Mouse (Mus musculus) left cerebral cortex, postnatal 4 days (tissue): ENCODE results near the gene Amfr. TPM values are rescaled to one million over a fixed set of nuclear protein-coding genes. Genes with fewer than 3 reads are reported as not detected.
A peak's percentile ranks its signal among the peaks of the same experiment; 100 is the strongest.

Source experiments
- DNase-seq: peaks from one replicate; pipeline ENCODE4 v3.0.0-alpha.2; 2022
- intact Hi-C: fragments of 180-260 bp; cut with DNase I; formaldehyde crosslinking; loops from one replicate; pipeline ENCODE4 v1.15.1; 2025
- total RNA-seq, 2 experiments: library from RNA; stranded (reverse); gene quantifications; 2 replicates each; pipeline ENCODE4 v1.2.3; 2021

Amfr gene
- total RNA-seq, 2 experiments from 2014 or later = 111 to 113 TPM

DNA sequence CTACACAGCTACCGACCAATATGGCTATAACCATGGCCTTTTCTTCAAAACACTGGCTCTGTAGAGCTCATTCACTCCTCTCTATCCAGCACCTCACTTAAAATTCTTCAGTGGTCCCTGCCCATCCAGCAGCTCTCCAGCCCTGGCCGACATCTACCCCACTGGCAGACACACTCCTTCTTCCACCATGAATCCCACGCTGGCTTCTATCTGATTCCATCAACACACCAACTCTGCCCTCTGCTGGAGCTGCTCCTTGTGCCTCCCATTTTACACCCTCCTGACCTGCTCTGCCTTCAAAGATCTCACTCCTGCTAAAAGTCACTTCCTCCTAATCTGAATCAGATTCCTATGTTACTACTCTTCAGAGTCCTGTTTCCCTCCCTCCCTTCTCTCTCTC is 28.8 kb downstream of the Amfr start:
- intact Hi-C loops = no loop called here
- peak; percentile 36 for DNase-seq

DNA sequence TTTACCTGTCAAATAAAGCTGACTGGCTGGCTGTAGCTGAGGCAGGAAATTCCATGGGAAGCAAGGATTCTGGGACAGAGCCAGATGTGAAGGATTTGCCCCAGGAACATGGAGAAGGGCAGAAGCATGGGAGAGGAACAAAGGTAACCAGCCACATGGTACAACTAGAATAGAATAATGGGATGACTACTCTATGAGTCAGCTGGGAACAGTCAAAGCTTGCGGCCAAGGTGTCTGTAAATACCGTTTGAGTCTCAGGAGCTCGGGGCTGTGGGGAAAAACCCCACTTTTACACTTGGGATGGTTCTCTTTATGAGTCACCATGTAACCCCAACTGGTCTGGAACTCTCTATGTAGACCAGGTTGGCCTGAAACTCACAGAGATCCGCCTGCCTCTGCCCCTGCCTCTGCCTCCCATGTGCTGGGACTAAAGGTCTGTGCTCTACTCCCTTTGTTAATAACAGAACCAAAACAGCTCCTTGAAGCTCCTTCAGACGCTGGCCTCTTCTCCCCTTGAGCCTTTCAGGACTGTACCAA is 30.9 kb downstream of the Amfr start:
- intact Hi-C loops = no loop called here

DNA sequence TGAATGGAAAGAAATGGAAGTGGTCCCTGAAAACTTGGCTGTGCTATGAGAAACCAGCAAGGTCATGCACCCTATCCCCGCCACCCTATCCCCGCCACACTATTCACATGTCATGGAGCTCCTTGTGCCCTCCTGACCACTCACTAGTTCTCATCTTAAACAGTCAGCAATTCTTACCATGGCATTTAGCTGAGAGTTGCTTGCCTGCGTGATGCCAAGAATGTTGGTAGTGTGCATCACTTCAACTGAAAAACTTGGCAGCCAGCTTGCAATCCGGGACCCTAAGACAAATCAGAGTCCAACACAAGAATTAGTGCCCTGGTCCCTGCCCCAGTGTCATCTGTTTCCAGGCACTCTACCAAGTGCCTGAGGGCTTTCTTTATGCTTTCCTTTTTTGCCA is 32.5 kb downstream of the Amfr start:
- intact Hi-C loops = no loop called here

More for the DNA sequence above, 30.9 kb downstream of the Amfr start:
- DNase-seq = no peak

DNA sequence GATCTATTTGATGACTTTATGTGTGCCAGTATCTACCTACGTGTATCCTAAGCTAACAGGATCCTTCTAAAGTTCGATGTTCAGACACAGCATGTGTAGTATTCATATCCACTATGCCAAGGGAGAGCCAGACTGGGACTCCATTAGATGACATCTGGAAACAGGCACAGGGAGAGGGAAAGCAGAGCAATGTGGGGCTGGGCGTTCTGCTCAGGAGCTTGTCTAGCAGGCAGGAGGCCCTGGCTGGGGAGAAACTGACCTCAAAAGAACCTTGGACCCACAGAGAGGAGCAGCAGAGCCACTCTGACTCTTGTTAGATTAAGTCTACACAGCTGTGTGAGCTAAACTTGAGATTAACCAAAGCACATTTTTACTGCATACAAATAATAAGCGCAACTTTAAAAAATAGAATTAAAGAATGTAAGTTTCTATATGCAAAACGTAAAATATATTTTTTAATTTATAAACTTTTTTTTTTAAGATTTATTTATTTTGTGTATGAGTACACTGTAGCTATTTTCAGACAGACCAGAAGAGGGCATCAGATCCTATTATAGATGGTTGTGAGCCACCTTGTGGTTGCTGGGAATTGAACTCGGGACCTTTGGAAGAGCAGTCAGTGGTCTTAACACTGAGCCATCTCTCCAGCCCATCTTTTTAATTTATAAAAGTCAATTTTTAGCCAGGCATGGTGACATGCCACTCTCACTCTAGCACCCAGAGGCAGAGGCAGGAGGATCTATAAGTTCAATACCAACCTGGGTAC is 36.0 kb downstream of the Amfr start:
- DNase-seq = no peak

More for the DNA sequence above, 32.5 kb downstream of the Amfr start:
- DNase-seq = no peak

DNA sequence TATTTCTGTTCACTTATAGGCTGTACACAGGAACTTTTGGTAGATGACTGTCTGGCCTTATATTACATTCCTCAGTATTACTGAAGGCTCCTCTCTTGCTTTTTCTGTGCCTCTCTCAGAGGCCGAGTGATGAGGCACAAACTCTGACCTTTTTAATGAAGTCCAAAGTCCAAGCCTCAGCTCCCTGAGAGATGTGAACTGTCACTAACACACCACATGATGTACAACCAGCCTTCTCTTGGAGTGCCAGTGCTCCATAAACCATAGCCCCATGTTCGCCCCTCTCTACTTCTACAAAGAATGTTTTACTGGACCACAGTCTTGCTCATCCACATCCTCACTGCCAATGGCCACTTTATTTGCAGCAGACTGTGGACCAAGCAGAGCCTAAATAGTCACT is 37.3 kb downstream of the Amfr start:
- DNase-seq = no peak
- intact Hi-C loops = no loop called here

More for the DNA sequence above, 36.0 kb downstream of the Amfr start:
- intact Hi-C loops = no loop called here

DNA sequence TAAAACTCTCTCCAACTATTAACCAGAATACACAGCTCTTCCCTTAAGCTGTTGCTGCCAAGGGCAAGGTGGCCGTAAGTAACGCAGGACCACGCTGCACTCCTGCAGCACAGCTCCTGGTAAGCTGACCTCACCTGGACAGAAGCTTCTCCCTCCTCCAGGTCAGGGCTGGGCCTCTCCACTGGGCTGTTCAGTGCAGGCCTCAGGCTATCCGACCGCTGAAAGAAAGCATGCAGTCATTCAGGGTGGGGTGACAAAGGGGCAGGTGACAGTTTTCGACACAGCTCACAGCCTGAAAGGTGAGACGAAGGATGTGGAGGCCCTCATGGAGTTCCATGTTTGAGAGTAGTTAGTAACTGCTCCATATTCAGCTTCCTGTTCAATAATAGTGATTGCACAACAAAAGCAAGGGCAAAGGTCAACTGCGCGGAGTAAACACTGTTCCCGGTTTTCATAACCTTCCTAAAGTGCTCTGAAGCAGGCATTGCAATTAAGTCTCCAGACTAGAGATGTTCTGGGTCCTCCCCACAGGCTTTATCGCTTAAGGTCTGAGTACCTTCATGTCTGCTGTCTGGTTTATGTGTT is 37.9 kb downstream of the Amfr start:
- no peak for DNase-seq
- intact Hi-C loops = no loop called here

DNA sequence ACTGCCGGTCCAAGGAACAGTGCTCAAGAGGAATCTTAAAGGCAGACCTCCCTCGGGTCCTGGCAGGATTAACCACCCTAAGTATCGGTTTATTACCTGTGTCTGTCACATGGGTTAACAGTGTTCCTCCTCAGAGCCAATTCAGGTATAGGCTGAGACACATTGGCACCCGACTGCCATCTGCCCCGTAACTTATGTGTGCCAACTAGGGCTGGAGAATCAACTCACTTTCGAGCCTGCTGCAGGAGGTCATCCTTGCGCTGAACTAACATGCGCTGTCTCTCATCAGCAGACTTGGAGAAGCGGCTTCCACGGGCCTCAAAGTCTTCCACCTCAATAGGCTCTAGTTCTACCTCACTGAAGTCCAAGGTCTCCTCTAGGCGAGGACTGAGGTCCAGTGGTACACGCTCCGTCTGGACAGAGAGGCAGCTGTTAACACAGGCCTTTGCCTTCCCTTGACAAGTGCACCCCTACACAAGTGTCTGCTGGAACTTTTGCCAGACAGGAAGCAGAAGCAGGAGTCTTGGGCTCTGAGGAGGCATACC is 38.7 kb downstream of the Amfr start:
- intact Hi-C loops = no loop called here
- no peak for DNase-seq

DNA sequence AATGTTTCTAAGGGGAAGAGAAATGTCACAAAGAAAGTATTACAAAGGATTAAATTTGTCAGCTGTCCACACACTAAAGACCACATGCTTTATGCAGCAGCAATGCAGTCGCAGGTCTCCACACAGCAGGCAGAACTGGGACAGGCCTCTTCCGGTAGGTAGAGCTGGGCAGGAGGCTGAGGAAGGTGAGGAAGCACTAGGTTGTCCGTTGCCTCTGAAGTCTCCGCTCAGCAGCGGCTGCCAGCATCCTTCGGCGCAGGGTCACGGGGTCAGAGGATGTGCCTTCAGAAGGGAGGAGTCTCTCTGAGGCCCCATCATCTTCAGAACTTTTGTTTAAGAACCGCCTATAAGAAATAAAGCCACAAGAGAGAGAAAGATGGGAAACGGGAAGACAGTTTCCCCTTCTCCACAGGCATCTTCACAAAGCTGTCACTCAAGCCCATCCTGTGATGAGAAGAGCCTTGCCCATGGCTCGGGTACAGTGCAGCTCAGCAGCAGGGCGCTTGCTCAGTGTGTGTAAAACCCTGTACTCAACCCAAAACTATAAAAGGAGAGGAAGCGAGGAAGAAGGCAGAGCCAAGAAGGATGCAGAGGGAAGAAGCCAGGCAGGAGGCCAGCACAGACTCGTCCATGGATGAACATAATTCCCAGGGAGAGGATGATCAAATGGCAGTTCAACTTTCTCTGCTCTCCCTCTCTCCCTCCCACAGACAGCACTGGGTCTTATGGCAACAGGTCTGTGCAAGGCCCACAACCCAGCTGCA is 39.5 kb downstream of the Amfr start:
- intact Hi-C loops = no loop called here
- DNase-seq = no peak

DNA sequence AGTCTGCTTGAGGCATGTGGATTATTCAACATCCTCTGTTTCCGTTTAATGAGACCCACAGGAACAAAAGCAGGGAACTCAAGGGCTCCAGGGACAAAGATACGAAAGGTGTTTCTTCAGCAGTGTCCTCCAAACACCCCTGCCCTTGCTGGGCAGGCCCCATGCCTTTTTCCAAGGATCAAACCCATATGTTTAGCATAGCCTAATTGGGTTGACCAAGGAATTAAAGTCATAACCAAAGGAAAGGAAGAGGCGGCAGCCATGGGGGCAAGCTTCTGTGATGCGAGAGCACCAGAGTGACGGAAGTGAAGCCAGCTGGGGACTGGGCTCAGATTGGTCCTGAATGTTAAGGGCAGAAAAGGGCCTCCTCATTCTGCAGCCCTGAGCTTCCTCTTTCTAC is 40.4 kb downstream of the Amfr start:
- intact Hi-C loops = no loop called here
- no peak for DNase-seq

DNA sequence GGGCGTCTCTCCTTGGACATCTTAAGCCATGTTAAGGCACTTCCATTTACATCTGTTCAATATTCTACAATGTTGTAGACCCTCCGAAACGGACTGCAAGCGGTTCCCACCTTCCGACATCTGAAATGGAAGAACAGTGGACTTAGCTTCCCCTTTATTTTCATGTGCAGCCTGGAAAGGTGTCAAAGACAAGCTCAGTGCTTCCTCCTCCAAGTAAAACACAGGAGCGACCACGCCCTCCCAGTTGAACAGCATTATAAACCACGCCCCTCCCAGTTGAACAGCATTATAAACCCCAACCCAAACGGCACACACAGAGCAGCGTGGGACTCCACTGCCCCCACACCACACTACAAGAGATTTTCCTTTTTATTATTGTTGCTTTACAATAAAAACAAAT is 41.2 kb downstream of the Amfr start:
- intact Hi-C loops = no loop called here
- DNase-seq = no peak

DNA sequence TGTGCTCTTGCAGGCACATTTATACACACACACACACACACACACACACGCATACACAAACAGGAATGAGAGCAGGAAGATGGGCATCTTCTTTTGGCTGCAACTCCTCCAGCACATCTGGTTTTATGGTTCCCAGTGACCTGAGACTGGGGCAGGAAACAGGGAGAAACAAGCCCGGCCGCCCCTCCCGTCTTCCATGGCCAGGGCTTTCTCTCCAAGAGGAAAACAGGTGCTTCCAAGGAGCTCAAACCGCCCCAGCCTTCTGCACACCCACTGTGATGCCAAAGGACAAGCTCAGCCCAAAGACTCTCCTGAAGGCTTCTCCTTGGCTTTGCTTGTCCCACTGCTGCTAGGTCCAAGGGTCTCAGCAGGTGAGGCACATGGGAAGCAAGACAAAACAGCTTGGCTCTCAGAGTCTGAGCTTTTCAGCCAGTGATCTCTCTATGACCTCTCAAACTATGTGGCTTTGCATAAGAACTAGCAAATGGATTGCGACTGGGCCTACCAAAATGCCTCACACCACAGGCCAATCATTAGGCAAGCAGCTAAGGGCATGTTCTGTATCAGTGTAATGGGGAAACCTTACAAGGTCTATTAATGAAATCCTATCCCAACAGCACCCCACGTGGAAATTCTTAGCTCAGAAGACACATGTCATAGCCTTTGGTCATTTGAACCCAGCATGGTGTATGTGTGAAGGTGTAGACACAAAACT is 42.9 kb downstream of the Amfr start:
- no peak for DNase-seq
- intact Hi-C loops = no loop called here

DNA sequence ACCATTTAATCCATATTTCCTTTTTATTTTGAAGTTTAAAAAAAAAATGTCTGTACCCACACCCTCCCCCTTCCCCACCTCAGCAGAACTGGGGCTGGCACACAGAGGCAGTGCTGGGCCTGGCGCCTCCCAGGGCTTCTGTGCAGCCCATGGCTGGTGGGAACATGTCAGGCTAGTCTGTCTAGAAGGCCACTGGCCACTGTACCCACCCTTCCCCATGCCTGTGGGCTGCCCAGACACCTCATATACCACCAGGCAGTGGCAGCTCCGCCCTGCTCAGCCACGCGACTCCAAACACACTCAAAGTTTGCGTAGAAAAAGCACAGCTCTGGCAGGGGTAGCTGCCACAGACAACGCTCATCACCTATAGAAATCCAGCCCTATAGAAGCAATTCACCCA is 44.3 kb downstream of the Amfr start:
- intact Hi-C loops = no loop called here
- no peak for DNase-seq

DNA sequence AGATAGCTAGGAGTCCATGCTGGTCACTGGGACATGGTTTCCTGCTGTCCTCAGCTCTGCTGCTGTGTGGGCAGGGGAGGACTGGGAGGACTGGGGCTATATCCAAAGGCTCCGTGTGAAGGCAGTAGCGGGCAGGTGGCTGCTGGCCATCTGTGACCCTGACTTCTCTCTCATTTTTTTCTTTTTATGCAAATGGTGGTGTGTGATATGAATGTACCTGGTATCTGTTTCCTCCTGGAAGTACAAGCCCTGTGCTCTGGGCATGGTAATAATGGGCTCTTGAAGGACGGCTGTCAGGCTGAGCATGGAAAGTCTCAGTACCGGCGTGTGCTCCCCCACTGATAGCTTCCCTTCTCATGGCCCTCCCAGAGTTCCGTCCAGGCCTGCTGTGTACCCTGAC is 51.7 kb downstream of the Amfr start:
- intact Hi-C loops = no loop called here
- DNase-seq = no peak

DNA sequence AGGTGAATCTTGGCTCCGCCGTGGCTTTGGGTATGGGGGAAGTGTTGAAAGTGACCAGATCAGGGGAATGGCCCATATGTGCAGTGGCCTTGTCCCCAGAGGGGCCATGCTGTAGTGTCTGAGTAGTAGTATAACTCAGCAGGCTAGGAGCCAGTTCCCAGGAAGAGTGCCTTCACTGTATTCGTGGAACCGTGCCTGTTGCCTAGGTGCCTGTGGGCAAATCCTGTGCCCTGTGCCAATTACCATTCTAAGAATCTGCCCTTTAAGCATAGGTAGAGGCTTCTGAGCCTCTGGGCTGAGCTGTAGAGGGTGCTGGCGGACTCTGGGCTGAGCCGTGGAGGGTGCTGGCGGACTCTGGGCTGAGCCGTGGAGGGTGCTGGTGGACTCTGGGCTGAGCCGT is 54.2 kb downstream of the Amfr start:
- intact Hi-C loops = no loop called here
- no peak for DNase-seq

DNA sequence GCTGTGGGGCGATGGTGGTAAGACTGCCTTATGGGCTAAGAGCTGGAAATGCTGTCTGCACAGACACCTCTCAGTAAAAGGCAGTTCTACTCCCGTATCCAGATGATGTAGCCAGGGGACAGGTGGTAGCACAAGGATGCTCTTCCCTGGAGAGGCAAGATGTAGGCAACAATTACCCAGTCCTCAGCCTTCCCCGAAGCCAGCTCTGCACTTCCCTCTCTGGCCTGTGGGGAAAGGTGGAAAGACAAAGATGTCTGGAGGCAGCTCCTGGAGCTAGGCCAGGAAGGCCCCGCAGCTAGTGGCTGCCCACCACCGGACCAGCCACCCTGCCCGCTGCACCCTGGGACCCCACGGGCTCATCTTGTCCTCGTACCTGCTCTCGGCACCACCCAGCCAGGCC is 60.1 kb downstream of the Amfr start:
- intact Hi-C loops = no loop called here
- DNase-seq = no peak

DNA sequence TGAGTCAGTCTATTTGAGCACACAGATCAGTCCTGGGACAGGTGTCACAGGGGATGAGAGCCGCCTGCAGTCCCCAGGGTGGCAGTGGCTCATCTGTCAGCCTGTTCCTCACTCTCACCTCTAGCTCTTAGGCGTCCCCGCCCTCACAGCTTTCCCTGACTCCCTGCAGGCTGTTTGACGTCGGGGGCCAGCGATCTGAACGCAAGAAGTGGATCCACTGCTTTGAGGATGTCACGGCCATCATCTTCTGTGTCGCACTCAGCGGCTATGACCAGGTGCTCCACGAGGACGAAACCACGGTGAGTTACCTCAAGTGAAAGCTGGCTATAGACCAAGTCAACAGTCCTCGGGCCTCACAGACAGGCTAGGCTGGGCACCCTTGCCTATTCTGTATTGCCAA is 62.5 kb downstream of the Amfr start:
- no peak for DNase-seq
- intact Hi-C loops = no loop called here

DNA sequence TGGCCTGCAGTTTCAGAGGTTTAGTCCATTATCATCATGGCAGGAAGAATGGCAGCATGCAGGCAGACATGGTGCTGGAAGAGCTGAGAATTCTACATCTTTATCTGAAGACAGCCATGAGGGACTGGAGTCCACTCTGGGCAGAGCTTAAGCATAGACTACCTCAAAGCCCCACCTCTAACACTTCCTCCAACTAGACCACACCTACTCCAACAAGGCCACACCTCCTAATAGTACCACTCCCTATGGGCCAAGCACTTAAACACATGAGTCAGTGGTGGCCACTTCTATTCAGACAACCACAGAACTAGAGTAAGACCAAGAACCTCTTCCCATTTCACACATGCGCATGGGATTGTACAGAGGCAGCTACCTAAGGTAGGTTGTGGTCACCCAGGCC is 66.2 kb downstream of the Amfr start:
- no peak for DNase-seq
- intact Hi-C loops = no loop called here

DNA sequence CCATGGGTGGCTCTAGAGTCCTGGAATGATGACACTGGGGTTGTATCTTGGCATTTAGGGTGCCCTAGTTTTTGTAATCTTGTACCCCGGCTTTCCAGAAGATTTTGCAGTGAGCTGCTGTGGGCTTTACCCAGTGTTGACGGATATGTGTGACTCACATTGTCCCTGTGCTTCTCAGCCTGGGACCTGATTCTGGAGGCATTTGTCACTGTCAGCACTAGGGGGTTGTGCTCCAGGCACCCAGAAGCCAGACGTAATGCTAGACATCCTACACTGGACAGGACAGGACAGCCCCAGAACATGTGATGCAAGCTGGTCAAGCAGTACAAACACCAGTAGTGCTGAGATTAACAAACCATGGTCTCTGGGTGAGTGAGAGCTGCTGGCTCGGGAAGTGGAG is 66.9 kb downstream of the Amfr start:
- DNase-seq = no peak

DNA sequence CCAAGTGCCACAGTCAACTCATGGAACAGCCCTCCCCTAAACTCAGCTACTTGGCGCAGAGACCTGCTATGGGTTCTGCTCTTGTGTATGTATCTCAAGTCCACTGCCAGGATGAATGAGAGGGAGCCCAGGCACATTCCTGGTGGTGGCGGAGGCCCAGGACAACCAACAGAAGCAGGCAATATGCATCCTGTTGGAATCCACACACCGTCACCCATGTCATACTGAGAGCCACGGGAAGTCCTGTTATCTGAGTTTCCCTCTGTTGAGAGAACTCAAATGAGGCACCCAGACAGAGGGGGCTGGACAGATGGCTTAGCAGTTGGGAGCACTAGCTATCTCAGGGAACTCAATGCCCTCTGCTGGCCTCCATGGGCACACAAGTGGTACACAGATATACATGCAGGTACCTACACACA is 71.0 kb downstream of the Amfr start:
- intact Hi-C loops = no loop called here

More for the DNA sequence above, 66.9 kb downstream of the Amfr start:
- intact Hi-C loops = no loop called here

DNA sequence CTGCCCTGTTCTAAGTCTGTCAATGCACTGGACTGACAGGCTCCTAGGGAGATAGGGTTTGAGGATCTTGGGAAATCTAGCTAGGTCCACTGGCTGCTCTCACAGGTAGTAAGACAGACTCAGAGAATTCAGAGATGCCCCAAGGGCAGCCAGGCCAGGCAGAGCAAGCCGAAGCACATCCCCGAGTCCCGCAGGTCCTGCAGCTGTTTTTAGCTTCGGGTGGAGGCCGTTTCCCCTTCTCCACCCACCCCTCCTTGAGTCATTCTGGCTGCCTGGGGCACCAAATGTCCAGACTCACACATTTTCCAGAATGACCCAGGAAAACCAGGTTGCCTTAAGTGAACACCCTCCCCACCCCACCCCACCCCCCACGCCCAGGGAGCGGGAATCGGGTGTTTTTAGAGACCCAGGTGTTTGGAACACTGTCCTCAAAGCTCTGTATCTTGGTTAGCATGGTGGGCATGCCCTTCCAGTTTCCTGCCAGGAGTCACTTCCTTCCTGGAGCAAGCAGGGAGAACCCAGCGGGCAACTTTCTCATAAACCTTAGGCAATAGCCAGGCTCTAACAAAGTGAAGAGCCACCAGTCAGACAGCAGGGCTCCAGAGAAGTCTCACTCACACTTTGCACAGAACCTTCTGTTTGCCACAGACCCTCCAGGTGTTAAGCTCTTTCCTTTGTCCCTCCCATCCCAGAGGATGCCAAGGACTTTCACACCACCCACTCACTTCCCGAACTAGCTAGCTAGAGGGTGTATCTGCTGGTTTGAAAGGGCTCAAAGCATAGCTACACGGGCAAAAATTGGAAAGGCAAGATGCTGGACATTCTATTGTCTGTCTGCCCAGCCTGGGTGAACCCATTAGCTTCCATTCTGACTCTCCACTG is 71.9 kb downstream of the Amfr start:
- intact Hi-C loops = no loop called here
- DNase-seq = no peak

More for the DNA sequence above, 71.0 kb downstream of the Amfr start:
- peak; percentile 29 for DNase-seq
